Mouse (Mus musculus) embryonic facial prominence, embryonic 14.5 days (tissue): ENCODE measurements around the gene Gab1. TPM values are rescaled to one million over a fixed set of nuclear protein-coding genes. Genes with fewer than 3 reads are reported as not detected.

Source experiments
- ATAC-seq: fragments of 200-750 bp; cut with Nextera tagmentation; 2 replicates; pipeline ENCODE4 v1.8.0; 2017; ENCODE audit warnings: low read depth, moderate number of reproducible peaks, moderate TSS enrichment
- DNase-seq: peaks from one replicate; pipeline ENCODE4 v3.0.0-alpha.2; 2015; ENCODE audit warnings: low spot score
- H3K27ac ChIP-seq: fragments of 300-500 bp; sonication (generic); replicated peaks from 2 replicates; pipeline ENCODE4 v1.5.1; 2014; ENCODE audit warnings: low read depth, mild to moderate bottlenecking, low read length, moderate library complexity
- H3K27me3 ChIP-seq: fragments of 300-500 bp; sonication (generic); replicated peaks from 2 replicates; pipeline ENCODE4 v1.6.1; 2014; ENCODE audit warnings: low read length; ENCODE audit not compliant: control insufficient read depth, insufficient read depth
- H3K36me3 ChIP-seq: fragments of 300-500 bp; sonication (generic); 2 replicates; pipeline ENCODE4 v1.6.1; 2014; ENCODE audit warnings: low read length, mixed read lengths; ENCODE audit not compliant: control insufficient read depth, insufficient read depth
- H3K4me1 ChIP-seq: fragments of 300-500 bp; sonication (generic); 2 replicates; pipeline ENCODE4 v1.6.1; 2014; ENCODE audit warnings: antibody characterized with exemption, low read length; ENCODE audit not compliant: control insufficient read depth, insufficient read depth
- H3K4me2 ChIP-seq: fragments of 300-500 bp; sonication (generic); 2 replicates; pipeline ENCODE4 v1.6.1; 2014; ENCODE audit warnings: low read depth, mild to moderate bottlenecking, low read length, moderate library complexity, mixed read lengths
- H3K4me3 ChIP-seq: fragments of 300-500 bp; sonication (generic); 2 replicates; pipeline ENCODE4 v1.5.1; 2014; ENCODE audit warnings: low read depth, mild to moderate bottlenecking, low read length
- H3K9ac ChIP-seq: fragments of 300-500 bp; sonication (generic); 2 replicates; pipeline ENCODE4 v1.6.1; 2014; ENCODE audit warnings: low read depth, mild to moderate bottlenecking, low read length, moderate library complexity, mixed read lengths
- H3K9me3 ChIP-seq: fragments of 300-500 bp; sonication (generic); 2 replicates; pipeline ENCODE4 v1.6.1; 2016; ENCODE audit warnings: low read length; ENCODE audit not compliant: control insufficient read depth
- WGBS: fragments of 180-500 bp; shearing (Covaris S2); extraction: QIAGEN DNeasy Blood & Tissue Kit; methylation state at CpG from one replicate; pipeline ENCODE4 v1.1.7; 2014; 5-methylcytosine and 5-hydroxymethylcytosine counted together
- polyA plus RNA-seq: library from polyadenylated mRNA; unstranded; fragments of >200 nt; fragmentation: Nextera tagmentation; extraction: Ambion mirVana; gene quantifications from 2 replicates; pipeline ENCODE4 v1.2.1, GENCODE M21; 2014

Gab1 gene
- polyA plus RNA-seq, 1 experiment from 2014 or later: 30.3 TPM

DNA sequence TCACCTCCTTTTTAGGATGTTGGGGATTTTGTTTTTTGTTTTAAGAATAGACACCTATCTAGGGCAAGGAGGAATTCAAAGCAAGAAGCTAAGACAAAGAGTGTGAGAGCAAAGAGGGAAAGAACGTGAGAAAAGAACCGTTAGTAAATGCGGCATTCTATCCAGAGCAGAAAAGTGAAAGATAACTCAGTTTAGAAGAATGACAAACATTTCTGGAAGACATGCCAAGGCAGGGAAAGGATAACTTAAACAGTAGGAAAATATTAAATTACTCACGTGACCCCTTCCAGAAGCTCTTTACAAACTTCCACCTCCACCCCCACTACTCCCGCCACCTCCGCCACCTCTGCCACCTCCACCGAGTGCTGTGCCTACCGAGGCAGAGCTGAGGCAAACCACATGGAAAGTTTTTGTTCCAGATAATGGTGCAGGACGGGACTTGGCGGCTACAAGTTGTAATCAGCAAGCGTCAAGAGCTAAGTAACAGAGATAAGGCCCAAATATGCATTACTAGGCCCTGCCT is 11.5 kb downstream of the Gab1 start:
- no peaks in the 10 kb centered on the region for H3K27me3 ChIP-seq
- no peak overlapping the region for H3K4me3 ChIP-seq
- no peak for DNase-seq
- H3K27ac ChIP-seq: peak overlapping the region; percentile 59; the same call in 1 of the 2 replicates
- H3K4me2 ChIP-seq: no peak overlapping the region
- ATAC-seq: no peak
- 0 out of 2 replicates have a peak, but pooled peaks cover 10% of the 10 kb centered on the region for H3K36me3 ChIP-seq
- peaks cover 47% of the 10 kb centered on the region for H3K4me1 ChIP-seq
- H3K9ac ChIP-seq: no peak overlapping the region
- no peaks in the 10 kb centered on the region for H3K9me3 ChIP-seq
- 63% methylated on average over 11 of the region's 11 CpGs for WGBS

DNA sequence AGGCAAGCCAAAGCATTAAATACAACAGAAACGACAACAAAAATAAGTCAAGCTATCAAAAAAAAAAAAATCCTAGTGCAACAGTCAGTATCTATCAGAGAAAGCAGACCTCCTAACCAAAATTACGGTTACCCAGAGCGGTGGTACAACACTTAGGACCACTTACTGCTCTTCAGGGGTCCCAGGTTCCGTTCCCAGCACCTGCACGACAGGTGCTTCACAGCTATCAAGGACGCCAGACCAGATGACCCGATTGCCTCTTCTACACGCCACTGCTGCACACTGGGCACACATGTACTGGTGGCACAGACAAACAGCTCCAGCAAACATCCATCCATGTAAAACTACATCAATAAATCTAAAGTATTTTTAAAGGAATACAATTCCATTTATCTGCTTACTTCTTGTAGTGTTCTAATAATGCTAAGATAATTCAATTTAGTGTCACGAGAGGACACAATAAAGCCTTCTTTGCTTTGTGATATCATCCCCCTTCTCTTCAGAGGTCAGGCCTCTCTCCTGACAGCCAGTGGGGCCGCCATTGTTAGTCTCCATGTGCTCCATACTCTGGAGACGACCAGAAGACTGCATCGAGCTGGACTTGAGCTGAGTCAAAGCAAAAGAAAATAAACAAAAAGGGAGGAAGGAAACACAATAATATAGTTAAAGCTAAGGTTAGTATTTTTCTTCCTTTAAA is 12.2 kb downstream of the Gab1 start:
- Histone ChIP-seq H3K27ac (no peak overlapping the region), H3K27me3 (no peaks in the 10 kb centered on the region), H3K4me2 (no peak overlapping the region), H3K36me3 (0 out of 2 replicates have a peak, but pooled peaks cover 10% of the 10 kb centered on the region), H3K9ac (no peak overlapping the region), H3K4me1 (peaks cover 45% of the 10 kb centered on the region), H3K4me3 (no peak overlapping the region), H3K9me3 (no peaks in the 10 kb centered on the region)
- 83% methylated on average over 12 of the region's 12 CpGs for WGBS
- ATAC-seq (no peak), DNase-seq (no peak)

DNA sequence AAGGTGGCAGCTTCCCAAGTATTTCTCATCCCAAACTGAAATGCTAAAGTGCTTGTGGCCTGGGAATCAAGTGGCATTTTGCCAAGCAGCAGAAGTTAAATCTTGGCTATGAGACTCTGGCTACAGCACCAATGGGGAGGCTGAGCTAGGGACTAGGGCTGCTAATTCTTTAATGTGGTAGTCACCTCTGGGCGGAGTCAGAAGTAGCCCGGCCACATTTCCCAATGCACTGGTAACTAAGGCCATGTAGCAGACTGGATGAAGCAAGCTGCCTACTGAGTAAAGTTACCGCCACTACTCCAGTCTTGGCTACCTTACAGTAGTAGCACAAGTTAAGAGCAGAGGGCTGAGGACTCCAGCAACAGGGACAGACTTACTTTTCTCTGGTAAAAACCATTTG is 12.7 kb downstream of the Gab1 start:
- Histone ChIP-seq H3K4me2 (no peak overlapping the region), H3K4me1 (peaks cover 39% of the 10 kb centered on the region), H3K9me3 (no peaks in the 10 kb centered on the region), H3K9ac (no peak overlapping the region), H3K4me3 (no peak overlapping the region), H3K27ac (no peak overlapping the region), H3K36me3 (0 out of 2 replicates have a peak, but pooled peaks cover 10% of the 10 kb centered on the region), H3K27me3 (no peaks in the 10 kb centered on the region)
- WGBS: 60% methylated on average over 3 of the region's 3 CpGs
- peak; percentile 16; the same call in 1 of the 2 replicates for ATAC-seq
- DNase-seq: peak; percentile 61

DNA sequence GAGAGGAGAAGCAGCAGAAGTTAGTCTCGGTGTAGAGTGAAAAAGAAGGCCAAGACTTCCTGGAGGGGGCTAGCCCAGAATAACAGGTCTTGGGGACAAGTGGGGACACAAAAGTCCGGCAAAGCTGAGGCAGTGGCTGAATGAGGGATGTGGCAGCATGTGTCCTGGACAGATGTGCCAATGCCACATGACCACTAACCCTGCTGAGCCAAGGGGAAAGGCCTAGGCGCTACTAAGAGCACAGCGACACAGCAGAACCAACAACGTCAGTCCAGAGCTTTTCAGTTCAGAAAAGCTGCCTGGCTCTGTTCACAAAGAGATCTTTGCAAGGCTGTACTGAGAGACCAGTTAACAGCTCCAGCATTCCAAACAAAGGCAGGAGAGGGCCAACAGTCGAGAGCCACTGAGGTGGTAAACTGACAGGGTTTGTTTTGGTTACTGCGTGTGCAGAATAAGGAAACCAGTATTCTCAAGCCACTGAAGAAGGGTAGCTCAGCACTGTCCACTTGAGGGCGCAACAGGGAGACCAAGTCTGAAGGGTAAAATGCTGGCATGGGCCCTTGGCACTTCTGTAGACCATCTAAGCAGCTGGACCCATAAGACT is 15.0 kb downstream of the Gab1 start:
- WGBS: 71% methylated on average over 8 of the region's 8 CpGs
- peaks cover 26% of the 10 kb centered on the region for H3K4me1 ChIP-seq
- H3K27me3 ChIP-seq: no peaks in the 10 kb centered on the region
- peak overlapping the region; percentile 34; the same call in 1 of the 2 replicates for H3K27ac ChIP-seq
- no peak overlapping the region for H3K9ac ChIP-seq
- ATAC-seq: no peak
- DNase-seq: no peak
- H3K4me3 ChIP-seq: no peak overlapping the region
- no peaks in the 10 kb centered on the region for H3K9me3 ChIP-seq
- no peak overlapping the region for H3K4me2 ChIP-seq
- H3K36me3 ChIP-seq: 0 out of 2 replicates have a peak, but pooled peaks cover 7% of the 10 kb centered on the region

DNA sequence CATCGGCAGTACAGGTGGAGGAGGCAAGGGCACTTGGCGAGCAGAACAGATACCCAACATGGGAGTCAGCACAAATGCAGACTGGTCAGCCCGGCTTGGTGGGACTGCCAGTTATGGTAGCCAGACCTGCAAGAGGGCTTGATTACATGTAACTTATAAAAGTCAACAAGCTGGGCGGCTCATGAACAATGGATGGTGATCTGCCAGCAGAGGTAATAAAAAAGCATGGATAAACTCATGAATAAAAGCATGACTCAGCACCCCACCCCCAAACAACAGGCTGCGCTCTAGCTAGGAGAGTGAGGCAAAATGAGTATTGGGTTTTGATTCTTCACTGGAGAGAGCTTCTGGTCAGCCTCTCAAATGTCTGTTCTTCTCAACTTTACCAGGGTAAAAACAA is 16.9 kb downstream of the Gab1 start:
- Histone ChIP-seq H3K4me3 (no peak overlapping the region), H3K9me3 (no peaks in the 10 kb centered on the region), H3K27me3 (no peaks in the 10 kb centered on the region), H3K4me2 (no peak overlapping the region), H3K36me3 (0 out of 2 replicates have a peak, but pooled peaks cover 7% of the 10 kb centered on the region), H3K9ac (no peak overlapping the region), H3K27ac (no peak overlapping the region), H3K4me1 (peaks cover 11% of the 10 kb centered on the region; the same call in 1 of the 2 replicates)
- WGBS: 82% methylated on average over 5 of the region's 5 CpGs
- no peak for ATAC-seq
- DNase-seq: no peak

DNA sequence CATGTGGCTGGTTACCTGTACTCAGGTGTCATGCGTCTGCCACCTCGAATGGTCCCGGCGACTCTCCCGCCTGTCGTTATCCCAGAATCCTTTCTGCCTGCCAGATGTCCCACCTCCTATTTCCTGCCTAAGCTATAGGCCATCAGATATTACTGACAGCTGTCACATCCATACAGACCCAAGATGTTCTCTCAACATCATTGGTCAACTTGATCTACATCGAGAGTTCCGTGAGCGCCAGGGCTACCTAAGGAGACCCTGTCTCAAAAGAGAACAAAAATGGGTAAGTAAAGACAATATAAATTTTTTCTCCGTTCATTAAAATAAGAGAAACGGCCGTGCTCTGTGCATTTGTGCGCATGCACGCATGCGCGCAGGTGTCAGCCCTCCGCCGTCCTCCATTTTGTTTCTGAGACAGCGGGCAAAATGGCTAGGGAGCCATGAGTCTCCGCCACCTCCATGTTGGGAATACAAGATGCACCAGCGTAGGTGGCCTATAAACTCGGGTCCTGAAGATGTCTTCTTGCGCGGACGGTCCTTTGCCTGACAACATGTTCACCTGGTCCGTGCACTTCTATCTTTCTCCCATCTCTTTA is 21.0 kb downstream of the Gab1 start:
- no peak overlapping the region for H3K4me3 ChIP-seq
- H3K9me3 ChIP-seq: no peaks in the 10 kb centered on the region
- no peak overlapping the region for H3K27ac ChIP-seq
- H3K36me3 ChIP-seq: no peaks in the 10 kb centered on the region
- H3K9ac ChIP-seq: no peak overlapping the region
- H3K4me1 ChIP-seq: peaks cover 14% of the 10 kb centered on the region
- no peak overlapping the region for H3K4me2 ChIP-seq
- H3K27me3 ChIP-seq: no peaks in the 10 kb centered on the region
- DNase-seq (no peak), ATAC-seq (no peak)
- 96% methylated on average over 26 of the region's 26 CpGs for WGBS

DNA sequence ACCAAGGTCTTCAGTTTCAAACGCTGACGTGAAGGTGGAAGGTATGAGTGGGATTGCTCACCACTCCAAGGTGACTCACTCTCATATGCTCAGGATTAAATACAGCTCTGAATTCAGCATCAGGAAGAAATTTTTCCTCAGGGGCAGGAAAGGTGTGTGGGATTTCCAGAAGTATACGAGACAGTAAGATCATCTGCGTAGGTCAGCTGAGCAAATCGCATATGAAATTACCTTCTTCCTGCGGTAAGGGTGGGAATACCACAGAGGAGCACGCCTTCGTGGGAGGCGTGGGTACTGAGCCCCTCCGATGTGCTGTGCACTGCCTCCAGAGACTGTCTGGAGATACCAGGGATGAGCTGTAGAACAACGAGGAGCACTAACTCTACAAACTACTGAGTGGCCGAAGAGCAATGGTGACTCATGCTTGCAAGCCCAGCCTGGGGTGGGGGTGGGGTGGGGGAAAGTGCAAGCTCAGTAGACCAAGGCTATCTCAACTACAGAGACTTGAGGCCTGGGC is 22.4 kb downstream of the Gab1 start:
- Histone ChIP-seq H3K4me3 (no peak overlapping the region), H3K9ac (no peak overlapping the region), H3K27ac (peak overlapping the region; percentile 21; the same call in 1 of the 2 replicates), H3K9me3 (no peaks in the 10 kb centered on the region), H3K4me1 (peaks cover 14% of the 10 kb centered on the region), H3K27me3 (no peaks in the 10 kb centered on the region), H3K36me3 (no peaks in the 10 kb centered on the region), H3K4me2 (no peak overlapping the region)
- ATAC-seq (no peak), DNase-seq (no peak)
- 72% methylated on average over 12 of the region's 12 CpGs for WGBS

DNA sequence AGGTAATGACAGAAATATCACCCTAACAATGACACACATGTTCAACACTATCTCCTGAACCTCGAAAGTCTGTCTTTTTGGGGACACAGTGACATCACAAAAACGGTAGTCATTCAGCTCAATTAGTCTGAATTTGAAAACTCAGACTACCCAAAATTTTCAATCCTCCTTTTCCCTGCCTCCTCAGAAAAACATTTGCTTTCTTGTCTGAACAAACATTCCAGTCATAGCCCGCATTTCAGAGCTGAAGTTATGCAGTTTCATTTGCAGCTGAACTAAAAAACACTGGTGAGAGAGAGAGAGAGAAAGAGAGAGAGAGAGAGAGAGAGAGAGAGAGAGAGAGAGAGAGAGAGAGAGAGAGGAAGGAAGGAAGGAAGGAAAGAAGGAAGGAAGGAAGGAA is 23.2 kb downstream of the Gab1 start:
- Histone ChIP-seq H3K9me3 (no peaks in the 10 kb centered on the region), H3K4me2 (no peak overlapping the region), H3K4me3 (no peak overlapping the region), H3K4me1 (peaks cover 14% of the 10 kb centered on the region), H3K27ac (peak overlapping the region; percentile 52), H3K36me3 (no peaks in the 10 kb centered on the region), H3K27me3 (no peaks in the 10 kb centered on the region), H3K9ac (no peak overlapping the region)
- no peak for ATAC-seq
- peak; percentile 53 for DNase-seq
- WGBS: 39% methylated on average over 3 of the region's 3 CpGs
